Mouse (Mus musculus): ENCODE measurements around the gene Pnpla1.
"Not testable (repeated sequence)": the region's sequence is repeated elsewhere in the genome, so short reads cannot be mapped to it uniquely, and the experiment has no call there.

Pnpla1 gene

GRCm38 (mm10) chr17:28858205-28858604, at the start of gene Pnpla1:
Gene Pnpla1, plus strand, starts transcription at chr17:28858411.
- no peak for DNase-seq (ENCODE audit: low read depth)

GRCm38 (mm10) chr17:28808714-28809113, 49.5 kb upstream of the Pnpla1 start:
- DNase-seq (ENCODE audit: low read depth), result no peak

DNA sequence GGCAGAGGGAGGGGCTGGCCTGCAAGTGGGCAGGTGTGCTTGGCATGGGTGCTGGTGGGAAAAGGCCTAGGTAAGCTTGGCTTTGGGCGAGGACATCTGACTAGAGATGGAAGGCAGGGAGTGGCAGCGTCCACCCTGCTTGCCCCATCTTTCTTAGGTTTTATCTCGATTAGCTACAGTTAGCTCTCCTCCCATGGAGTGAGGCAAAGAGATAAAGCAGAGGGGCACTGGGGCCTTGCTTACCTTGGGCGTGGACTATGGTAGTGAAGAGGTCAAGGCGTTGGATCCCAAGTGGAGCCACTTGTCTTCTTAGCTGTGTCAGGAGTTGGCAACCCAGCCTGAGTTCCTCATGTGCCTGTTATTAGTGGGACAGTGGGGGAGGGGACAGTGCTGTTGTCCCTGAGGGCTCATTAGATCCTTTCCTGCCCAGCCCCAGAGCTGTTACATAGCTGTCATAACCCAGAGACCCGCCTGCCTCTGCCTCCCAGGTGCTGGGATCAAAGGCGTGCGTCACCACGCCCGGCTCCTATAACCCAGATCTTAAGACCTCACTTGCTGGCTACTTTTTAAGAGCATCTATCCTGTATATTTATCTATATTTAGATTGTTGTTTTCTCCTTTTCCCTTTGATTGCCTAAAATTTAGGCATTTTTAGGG, 48.9 kb upstream of the Pnpla1 start:
- no peak for DNase-seq (ENCODE audit: low read depth)

DNA sequence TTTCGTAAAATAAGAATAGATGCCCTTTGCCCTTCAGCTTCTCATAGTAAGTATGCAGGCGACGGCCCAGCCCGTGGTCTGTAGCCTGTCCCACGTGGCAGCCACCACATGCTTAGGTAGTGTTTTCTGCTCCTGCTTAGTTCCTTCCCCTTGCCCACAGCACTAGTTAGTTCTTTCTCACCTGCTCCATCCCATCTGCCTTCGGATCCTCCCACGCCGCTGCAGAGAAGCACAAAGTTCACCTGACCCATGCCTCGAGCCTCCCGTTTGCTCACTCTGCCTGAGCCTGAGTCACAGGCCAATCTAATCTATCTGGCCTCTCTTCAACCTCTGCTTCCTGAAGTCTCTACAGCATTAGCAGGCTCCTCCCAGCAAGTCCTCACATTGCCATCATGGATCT, 45.9 kb upstream of the Pnpla1 start:
- no peak for DNase-seq (ENCODE audit: low read depth)

- DNase-seq (ENCODE audit: low read depth), result no peak
These were observed 43.6 kb upstream of the Pnpla1 start for GRCm38 (mm10) chr17:28814529-28815097.

GRCm38 (mm10) chr17:28815384-28816004, 42.7 kb upstream of the Pnpla1 start:
- DNase-seq (ENCODE audit: low read depth), result no peak

- DNase-seq (ENCODE audit: low read depth), result not testable (repeated sequence)
These were observed 41.9 kb upstream of the Pnpla1 start for GRCm38 (mm10) chr17:28816326-28816725.

GRCm38 (mm10) chr17:28816875-28817811, 41.1 kb upstream of the Pnpla1 start:
- no peak for DNase-seq (ENCODE audit: low read depth)

- DNase-seq (ENCODE audit: low read depth), result no peak
These were observed 38.0 kb upstream of the Pnpla1 start for GRCm38 (mm10) chr17:28820189-28820588.

- no peak for DNase-seq (ENCODE audit: low read depth)
These were observed 35.0 kb upstream of the Pnpla1 start for GRCm38 (mm10) chr17:28823004-28823745.

- DNase-seq (ENCODE audit: low read depth), result no peak
These were observed 34.5 kb upstream of the Pnpla1 start for GRCm38 (mm10) chr17:28823749-28824148.

DNA sequence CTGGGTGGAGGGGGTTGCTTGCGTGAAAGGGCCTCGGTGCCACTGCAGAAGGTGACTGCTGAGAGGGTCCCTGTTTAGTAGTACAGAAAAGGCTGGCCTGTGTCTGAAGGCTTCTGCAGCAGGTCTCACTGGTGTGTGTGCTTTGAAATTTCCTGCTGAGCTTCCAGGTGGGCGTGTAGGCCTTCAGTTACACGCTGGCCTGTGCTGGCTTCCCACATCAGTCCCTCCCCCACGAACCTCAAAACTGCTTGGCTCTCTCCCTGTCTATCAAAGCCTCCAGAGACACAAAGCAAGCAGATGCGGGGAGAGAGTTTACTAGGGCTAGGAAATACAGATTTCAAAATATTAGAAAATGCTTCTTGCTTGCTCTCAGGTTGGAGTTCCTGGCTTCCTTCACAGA, 33.3 kb upstream of the Pnpla1 start:
- no peak for DNase-seq (ENCODE audit: low read depth)

DNA sequence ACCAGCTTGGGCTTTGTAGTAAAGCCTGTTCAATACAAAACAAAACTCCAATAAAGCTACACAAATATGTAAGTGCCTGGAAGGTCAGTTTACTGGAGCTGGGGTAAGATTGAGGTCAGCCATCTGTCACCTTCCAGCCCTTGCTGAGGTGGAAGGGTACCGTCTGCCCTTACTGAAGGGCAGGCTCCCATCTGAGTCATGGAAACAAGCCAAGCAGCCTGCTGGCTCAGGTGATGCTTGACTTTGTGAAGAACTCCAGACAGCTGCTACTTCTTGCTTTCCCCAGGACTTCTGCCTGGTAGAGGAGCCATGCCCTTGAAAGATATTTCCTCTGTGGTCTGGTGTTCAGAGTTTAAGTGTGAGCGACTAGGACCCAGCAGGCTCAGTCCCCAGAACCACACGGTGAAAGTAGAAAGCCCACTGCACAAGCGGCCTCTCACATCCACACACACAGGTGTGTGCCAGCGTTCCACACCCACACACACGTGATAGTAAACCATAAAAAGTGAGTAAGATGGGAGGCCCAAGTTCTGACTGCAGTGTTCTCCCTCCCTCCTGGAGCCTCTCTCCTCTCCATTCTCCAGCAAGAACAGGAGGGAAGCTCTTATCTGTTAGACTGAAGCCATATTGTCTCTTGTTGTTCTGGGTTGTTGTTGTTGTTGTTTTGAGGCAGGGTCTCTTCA, 32.7 kb upstream of the Pnpla1 start:
- DNase-seq (ENCODE audit: low read depth), result no peak

DNA sequence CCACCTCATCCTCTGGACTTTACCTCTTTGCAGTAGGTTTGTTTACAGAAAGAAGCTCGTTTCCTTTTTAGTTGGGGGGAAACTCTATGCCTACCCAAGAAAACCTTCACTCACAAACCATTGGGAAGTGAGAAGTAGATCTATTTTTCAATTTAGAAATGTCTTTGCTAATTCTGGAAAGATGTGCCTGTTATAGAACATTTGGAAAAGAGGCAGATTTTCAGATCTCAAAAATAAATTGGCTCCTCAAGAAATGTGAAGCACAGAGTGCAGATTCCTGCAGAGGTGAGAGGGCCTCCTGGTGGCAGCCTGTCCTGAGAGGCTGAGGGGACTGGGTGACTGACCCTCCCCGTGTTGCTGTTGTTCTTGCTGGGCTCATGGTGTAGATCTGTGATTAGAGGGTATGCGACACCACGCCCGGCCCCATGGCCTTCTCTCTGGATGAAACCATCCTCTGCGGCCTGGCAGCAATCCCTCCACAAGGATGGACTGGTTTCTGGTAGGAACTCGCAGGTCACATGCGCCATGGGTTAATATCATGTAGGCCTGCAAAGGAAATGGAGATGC, 30.5 kb upstream of the Pnpla1 start:
- DNase-seq (ENCODE audit: low read depth), result no peak

GRCm38 (mm10) chr17:28829120-28829519, 29.1 kb upstream of the Pnpla1 start:
- no peak for DNase-seq (ENCODE audit: low read depth)

GRCm38 (mm10) chr17:28831065-28831464, 27.1 kb upstream of the Pnpla1 start:
- no peak for DNase-seq (ENCODE audit: low read depth)

DNA sequence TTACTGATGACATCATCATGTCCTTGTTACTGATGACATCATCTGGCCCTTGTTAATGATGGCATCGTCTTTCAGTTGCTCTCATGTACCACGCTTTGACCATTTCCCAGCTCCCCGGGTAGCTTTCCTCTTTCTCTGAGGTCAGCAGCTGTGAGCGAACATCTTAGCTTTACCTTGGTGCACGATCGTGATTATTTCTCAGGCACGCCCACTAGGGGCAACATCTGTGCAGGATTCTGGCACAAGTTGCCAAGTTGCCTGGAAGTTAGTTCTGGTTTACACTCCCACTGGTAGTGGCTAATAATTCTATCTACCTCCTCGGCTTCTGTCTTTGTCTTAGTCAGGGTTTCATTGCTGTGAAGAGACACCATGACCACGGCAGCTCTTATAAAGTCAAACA, 26.2 kb upstream of the Pnpla1 start:
- DNase-seq (ENCODE audit: low read depth), result no peak

- DNase-seq (ENCODE audit: low read depth), result no peak
These were observed 25.3 kb upstream of the Pnpla1 start for GRCm38 (mm10) chr17:28832875-28833274.

DNA sequence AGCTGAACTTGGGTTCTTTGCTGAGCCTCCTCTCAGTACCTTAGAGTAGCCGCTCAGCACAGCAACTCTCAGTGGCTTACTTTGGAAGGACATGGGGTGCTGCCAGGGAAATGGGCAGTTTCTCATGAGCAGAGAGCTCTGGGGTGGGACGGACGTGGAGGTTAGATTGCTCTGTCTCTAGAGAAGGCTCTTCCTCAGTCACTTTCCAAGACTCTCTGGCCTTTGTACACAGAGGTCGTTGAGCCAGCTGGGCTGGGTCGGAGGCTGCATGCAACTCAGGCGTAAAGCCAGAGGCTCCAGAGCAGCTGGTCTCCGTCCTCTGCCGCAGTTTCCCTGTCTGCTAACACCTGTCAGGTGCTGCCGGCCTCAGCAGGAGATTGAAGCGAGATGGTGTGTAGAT, 23.5 kb upstream of the Pnpla1 start:
- no peak for DNase-seq (ENCODE audit: low read depth)

DNA sequence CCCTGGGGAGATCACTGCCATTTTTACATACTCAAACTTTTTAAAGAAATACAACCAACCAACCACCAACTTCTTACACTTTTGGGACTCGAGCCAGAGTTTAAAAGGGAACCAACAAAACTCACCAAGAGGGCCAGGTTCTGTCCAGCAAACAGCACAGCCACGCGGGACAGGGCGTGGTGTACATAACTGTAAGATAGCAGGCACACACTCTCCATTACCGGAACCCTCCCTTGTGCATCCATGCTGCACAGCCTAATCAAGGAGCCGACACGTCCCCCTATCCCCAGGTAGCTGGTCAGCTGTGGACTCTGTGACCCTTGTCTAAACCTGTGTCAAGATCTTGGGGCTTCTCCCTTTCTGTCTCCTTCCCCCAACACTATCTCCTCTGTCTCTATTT, 20.4 kb upstream of the Pnpla1 start:
- DNase-seq (ENCODE audit: low read depth), result no peak

DNA sequence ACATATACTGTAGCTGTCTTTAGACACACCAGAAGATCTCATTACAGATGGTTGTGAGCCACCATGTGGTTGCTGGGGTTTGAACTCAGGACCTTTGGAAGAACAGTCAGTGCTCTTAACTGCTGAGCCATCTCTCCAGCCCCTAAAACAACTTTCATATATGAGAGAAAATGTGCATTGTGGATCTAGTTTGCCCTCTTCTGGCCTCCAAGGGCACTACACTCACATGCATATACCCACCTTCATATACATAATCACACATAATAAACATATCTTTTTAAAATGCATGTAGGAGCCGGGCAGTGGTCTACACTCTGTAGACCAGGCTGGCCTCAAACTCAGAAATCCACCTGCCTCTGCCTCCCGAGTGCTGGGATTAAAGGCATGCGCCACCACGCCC, 16.3 kb upstream of the Pnpla1 start:
- DNase-seq (ENCODE audit: low read depth), result not testable (repeated sequence)

All from naive thymus-derived CD4-positive, alpha-beta T cell, adult 2 months (primary cell).